Mouse (Mus musculus) liver, embryonic 12.5 days (tissue): ENCODE data around the gene Impg1. TPM values are rescaled to one million over a fixed set of nuclear protein-coding genes. Genes with fewer than 3 reads are reported as not detected.

Experiments used
- ATAC-seq: fragments of 200-750 bp; cut with Nextera tagmentation; 2 replicates; pipeline ENCODE4 v1.8.0; 2017; ENCODE audit warnings: moderate number of reproducible peaks, mild to moderate bottlenecking, moderate library complexity
- H3K27ac ChIP-seq: fragments of 300-500 bp; sonication (generic); 2 replicates; pipeline ENCODE4 v1.5.1; 2016; ENCODE audit warnings: mild to moderate bottlenecking
- H3K27me3 ChIP-seq: fragments of 300-500 bp; sonication (generic); replicated peaks from 2 replicates; pipeline ENCODE4 v1.6.1; 2016; ENCODE audit warnings: mild to moderate bottlenecking, moderate library complexity
- H3K36me3 ChIP-seq: fragments of 300-500 bp; sonication (generic); 2 replicates; pipeline ENCODE4 v1.6.1; 2016; ENCODE audit warnings: mild to moderate bottlenecking, moderate library complexity
- H3K4me1 ChIP-seq: fragments of 300-500 bp; sonication (generic); 2 replicates; pipeline ENCODE4 v1.6.1; 2016
- H3K4me2 ChIP-seq: fragments of 300-500 bp; sonication (generic); 2 replicates; pipeline ENCODE4 v1.6.1; 2016; ENCODE audit warnings: mild to moderate bottlenecking, moderate library complexity
- H3K4me3 ChIP-seq: fragments of 300-500 bp; sonication (generic); 2 replicates; pipeline ENCODE4 v1.5.1; 2016; ENCODE audit warnings: mild to moderate bottlenecking, moderate library complexity
- H3K9ac ChIP-seq: fragments of 300-500 bp; sonication (generic); 2 replicates; pipeline ENCODE4 v1.6.1; 2016; ENCODE audit warnings: mild to moderate bottlenecking, moderate library complexity
- H3K9me3 ChIP-seq: fragments of 300-500 bp; sonication (generic); replicated peaks from 2 replicates; pipeline ENCODE4 v1.6.1; 2016; ENCODE audit warnings: mild to moderate bottlenecking, moderate library complexity
- WGBS: fragments of 180-500 bp; shearing (Covaris S2); methylation state at CpG from one replicate; pipeline ENCODE4 v1.1.7; 2016; ENCODE audit not compliant: insufficient replicate concordance; 5-methylcytosine and 5-hydroxymethylcytosine counted together
- polyA plus RNA-seq: library from polyadenylated mRNA; unstranded; fragments of >200 nt; fragmentation: Nextera tagmentation; extraction: Ambion mirVana; gene quantifications from 2 replicates; pipeline ENCODE4 v1.2.1, GENCODE M21; 2016

Impg1 gene
- polyA plus RNA-seq, 1 experiment from 2014 or later: not detected

DNA sequence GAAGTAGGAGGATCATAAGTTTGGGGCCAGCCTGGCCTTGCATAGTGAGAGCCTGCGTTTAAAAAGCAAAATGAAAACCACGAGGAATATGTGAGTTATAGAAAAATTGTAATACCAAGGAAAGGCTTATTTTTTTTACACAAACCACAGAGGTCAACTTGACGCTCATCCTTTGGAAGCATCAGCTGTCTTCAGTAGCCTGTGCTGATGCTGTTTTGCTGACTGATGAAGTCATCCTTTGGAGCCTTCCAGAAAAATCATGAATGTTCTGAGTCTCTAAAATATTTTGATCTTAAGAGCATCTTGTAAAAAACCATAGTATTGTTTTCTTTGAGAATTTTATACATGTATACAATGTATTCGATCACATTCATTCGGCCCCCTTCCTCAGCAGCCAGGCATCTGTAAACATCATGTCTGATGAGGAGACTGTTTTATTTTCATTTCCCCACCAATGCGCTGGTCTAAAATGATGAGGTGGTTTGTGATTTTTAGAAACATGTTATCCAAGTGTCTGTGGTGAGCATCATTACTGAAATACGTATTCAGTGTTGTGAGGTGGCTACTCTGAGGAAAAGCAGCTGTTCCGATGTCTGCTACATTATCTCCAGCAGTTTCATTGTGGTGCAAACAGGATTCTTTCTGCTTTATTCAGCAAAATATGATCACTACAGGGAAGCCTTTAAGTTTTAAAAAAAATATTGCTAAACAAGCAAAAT, 190.1 kb downstream of the Impg1 start:
- Histone ChIP-seq H3K9ac (no peak overlapping the region), H3K4me3 (no peak overlapping the region), H3K9me3 (no peaks in the 10 kb centered on the region), H3K4me2 (no peak overlapping the region), H3K27ac (no peak overlapping the region), H3K27me3 (no peaks in the 10 kb centered on the region), H3K36me3 (no peaks in the 10 kb centered on the region), H3K4me1 (no peaks in the 10 kb centered on the region)
- 77% methylated on average over 8 of the region's 8 CpGs for WGBS
- no peak for ATAC-seq

DNA sequence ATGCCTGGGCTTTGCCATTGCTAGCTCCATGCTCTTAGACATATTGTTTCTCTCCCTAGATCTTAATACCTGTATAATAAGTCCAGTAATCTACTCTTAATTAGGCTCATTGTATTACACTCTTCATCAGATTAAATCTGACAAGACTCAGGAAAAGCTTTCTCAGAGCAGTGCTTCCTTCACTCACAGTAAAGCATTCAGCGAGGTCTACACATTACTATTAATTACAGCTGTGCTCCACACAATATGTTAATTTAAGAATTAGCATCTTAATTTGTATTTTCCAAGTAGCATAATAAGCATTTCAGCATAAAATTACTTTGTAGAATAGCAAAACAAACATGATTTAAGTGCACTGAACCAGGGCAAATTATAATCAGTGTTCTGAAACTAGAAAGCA, 192.3 kb downstream of the Impg1 start:
- Histone ChIP-seq H3K9ac (no peak overlapping the region), H3K4me1 (no peaks in the 10 kb centered on the region), H3K36me3 (no peaks in the 10 kb centered on the region), H3K27ac (no peak overlapping the region), H3K4me2 (no peak overlapping the region), H3K9me3 (no peaks in the 10 kb centered on the region), H3K27me3 (no peaks in the 10 kb centered on the region), H3K4me3 (no peak overlapping the region)
- ATAC-seq: no peak
- WGBS: 70% methylated on average over 1 of the region's 1 CpGs

DNA sequence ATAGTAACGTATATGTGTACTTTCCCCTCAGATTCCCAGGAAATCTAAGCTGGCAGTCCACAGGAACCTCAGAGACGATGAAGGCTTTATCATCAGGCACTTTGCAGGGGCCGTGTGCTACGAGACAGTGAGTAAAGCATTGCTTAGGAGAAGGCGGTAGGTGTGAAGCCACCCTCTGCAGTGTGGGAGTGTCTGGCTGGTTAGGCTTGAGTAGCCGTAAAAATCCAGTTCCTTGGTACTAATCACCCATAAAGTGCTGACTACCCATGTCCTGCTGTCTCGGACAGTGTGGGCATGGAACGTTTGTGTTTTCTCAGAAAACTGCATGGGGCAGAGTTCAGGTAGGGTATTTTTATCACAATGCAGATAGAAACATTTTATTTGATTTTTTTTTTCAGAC, 195.7 kb downstream of the Impg1 start:
- Histone ChIP-seq H3K36me3 (no peaks in the 10 kb centered on the region), H3K4me2 (no peak overlapping the region), H3K4me1 (no peaks in the 10 kb centered on the region), H3K27ac (no peak overlapping the region), H3K27me3 (no peaks in the 10 kb centered on the region), H3K9ac (no peak overlapping the region), H3K9me3 (no peaks in the 10 kb centered on the region), H3K4me3 (no peak overlapping the region)
- ATAC-seq: no peak
- 65% methylated on average over 8 of the region's 8 CpGs for WGBS

DNA sequence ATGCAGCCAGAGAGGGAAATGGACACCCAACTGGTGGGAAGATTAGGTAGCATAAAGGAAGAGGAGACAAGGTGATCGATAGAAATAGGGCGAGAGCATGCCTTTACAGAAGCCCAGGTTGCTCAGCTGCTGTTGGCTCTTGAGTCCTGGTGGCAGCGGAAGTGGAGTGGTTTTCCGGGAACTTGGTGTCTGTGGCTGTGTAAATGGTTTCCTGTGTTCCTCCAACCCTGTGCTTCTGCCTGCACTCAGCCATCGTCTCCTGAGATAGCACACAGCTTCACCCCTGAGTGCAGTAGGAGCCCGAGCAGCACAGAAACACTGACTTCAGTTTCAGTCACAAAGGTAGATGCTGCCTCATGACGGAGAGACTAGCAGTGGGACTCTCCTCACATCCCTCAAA, 198.8 kb downstream of the Impg1 start:
- Histone ChIP-seq H3K4me3 (no peak overlapping the region), H3K9me3 (no peaks in the 10 kb centered on the region), H3K4me2 (peak overlapping the region; percentile 18; the same call in 1 of the 2 replicates), H3K9ac (no peak overlapping the region), H3K27ac (no peak overlapping the region), H3K36me3 (no peaks in the 10 kb centered on the region), H3K27me3 (no peaks in the 10 kb centered on the region), H3K4me1 (0 out of 2 replicates have a peak, but pooled peaks cover 4% of the 10 kb centered on the region)
- WGBS: 30% methylated on average over 7 of the region's 7 CpGs
- no peak for ATAC-seq

DNA sequence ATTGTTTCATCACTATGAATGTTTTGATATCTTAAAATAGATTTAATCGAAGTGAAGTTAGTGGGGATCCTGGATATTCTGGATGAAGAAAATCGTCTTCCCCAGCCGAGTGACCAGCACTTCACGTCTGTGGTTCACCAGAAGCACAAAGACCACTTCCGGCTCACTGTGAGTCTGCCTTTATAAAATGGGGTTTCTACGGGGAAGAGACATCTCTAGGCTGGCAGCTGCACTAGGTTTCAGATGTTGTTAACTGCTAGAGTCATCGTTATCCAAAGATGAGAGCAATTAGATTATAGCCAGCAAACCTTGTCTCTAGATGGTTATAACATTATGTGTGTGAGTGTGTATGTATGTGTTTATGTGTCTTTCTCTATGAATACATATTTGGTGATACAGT, 199.2 kb downstream of the Impg1 start:
- H3K9ac ChIP-seq: no peak overlapping the region
- peak overlapping the region; percentile 18; the same call in 1 of the 2 replicates for H3K4me2 ChIP-seq
- no peak for ATAC-seq
- no peak overlapping the region for H3K27ac ChIP-seq
- H3K4me3 ChIP-seq: no peak overlapping the region
- WGBS: 29% methylated on average over 7 of the region's 7 CpGs
- 0 out of 2 replicates have a peak, but pooled peaks cover 4% of the 10 kb centered on the region for H3K4me1 ChIP-seq
- H3K27me3 ChIP-seq: no peaks in the 10 kb centered on the region
- no peaks in the 10 kb centered on the region for H3K9me3 ChIP-seq
- no peaks in the 10 kb centered on the region for H3K36me3 ChIP-seq
